Mouse (Mus musculus) kidney, embryonic 16.5 days (tissue): Measurements from ENCODE around the gene Ulk2. TPM values are rescaled to one million over a fixed set of nuclear protein-coding genes. Genes with fewer than 3 reads are reported as not detected.

Experiments used
- ATAC-seq: fragments of 200-750 bp; cut with Nextera tagmentation; 2 replicates; pipeline ENCODE4 v1.8.0; 2017; ENCODE audit warnings: moderate TSS enrichment; ENCODE audit not compliant: low FRiP score, low TSS enrichment
- H3K27ac ChIP-seq: fragments of 300-500 bp; sonication (generic); 2 replicates; pipeline ENCODE4 v1.5.1; 2014; ENCODE audit warnings: low read length
- H3K27me3 ChIP-seq: fragments of 300-500 bp; sonication (generic); 2 replicates; pipeline ENCODE4 v1.6.1; 2014; ENCODE audit warnings: low read length, control low read depth, mixed read lengths; ENCODE audit not compliant: insufficient read depth
- H3K36me3 ChIP-seq: fragments of 300-500 bp; sonication (generic); 2 replicates; pipeline ENCODE4 v1.6.1; 2014; ENCODE audit warnings: low read length, control low read depth, mixed read lengths; ENCODE audit not compliant: insufficient read depth
- H3K4me1 ChIP-seq: fragments of 300-500 bp; sonication (generic); 2 replicates; pipeline ENCODE4 v1.6.1; 2014; ENCODE audit warnings: low read length, control low read depth, mixed read lengths; ENCODE audit not compliant: insufficient read depth
- H3K4me2 ChIP-seq: fragments of 300-500 bp; sonication (generic); replicated peaks from 2 replicates; pipeline ENCODE4 v1.6.1; 2014; ENCODE audit warnings: low read depth, low read length
- H3K4me3 ChIP-seq: fragments of 300-500 bp; sonication (generic); 2 replicates; pipeline ENCODE4 v1.5.1; 2014; ENCODE audit warnings: mild to moderate bottlenecking, low read length
- H3K9ac ChIP-seq: fragments of 300-500 bp; sonication (generic); replicated peaks from 2 replicates; pipeline ENCODE4 v1.6.1; 2014; ENCODE audit warnings: low read length
- H3K9me3 ChIP-seq: fragments of 300-500 bp; sonication (generic); 2 replicates; pipeline ENCODE4 v1.6.1; 2016; ENCODE audit warnings: low read length, control low read depth
- WGBS: fragments of 180-500 bp; shearing (Covaris S2); extraction: QIAGEN DNeasy Blood & Tissue Kit; methylation state at CpG from one replicate; pipeline ENCODE4 v1.1.7; 2014; 5-methylcytosine and 5-hydroxymethylcytosine counted together
- polyA plus RNA-seq: library from polyadenylated mRNA; unstranded; fragments of >200 nt; fragmentation: Nextera tagmentation; extraction: Ambion mirVana; gene quantifications from 2 replicates; pipeline ENCODE4 v1.2.1, GENCODE M21; 2015

The Ulk2 gene
- polyA plus RNA-seq, 1 experiment from 2014 or later, result 10.3 TPM

DNA sequence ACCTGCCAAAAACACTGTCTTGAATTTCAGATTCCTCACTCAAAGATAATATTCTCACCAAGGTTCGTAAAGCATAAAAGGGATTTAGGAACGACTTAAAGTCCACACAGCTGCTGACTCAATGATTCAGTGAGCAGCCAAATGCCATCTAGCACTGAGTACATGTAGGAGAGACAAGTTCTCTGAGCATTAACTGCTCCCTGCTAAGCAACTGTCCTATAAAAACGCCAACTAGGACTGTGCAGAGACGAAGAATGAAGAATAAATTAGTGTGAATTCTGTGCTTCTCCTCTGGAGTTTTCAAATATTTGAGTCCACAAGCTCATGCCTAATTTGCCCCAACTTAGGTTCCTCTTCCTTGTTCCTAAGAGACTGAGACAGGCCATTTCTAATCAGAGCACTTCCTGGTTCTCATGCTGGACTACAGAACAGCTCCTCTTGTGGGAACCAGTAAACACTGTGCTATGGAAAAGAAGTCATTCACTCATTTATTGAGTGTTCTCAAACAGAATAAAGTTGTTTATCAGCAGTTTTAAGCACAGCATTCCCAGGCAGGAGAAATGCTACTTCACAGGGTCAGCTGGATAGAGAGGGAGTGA lies 80.2 kb downstream of the Ulk2 start:
- H3K4me2 ChIP-seq, result no peak overlapping the region
- 80% methylated on average over 4 of the region's 4 CpGs for WGBS

DNA sequence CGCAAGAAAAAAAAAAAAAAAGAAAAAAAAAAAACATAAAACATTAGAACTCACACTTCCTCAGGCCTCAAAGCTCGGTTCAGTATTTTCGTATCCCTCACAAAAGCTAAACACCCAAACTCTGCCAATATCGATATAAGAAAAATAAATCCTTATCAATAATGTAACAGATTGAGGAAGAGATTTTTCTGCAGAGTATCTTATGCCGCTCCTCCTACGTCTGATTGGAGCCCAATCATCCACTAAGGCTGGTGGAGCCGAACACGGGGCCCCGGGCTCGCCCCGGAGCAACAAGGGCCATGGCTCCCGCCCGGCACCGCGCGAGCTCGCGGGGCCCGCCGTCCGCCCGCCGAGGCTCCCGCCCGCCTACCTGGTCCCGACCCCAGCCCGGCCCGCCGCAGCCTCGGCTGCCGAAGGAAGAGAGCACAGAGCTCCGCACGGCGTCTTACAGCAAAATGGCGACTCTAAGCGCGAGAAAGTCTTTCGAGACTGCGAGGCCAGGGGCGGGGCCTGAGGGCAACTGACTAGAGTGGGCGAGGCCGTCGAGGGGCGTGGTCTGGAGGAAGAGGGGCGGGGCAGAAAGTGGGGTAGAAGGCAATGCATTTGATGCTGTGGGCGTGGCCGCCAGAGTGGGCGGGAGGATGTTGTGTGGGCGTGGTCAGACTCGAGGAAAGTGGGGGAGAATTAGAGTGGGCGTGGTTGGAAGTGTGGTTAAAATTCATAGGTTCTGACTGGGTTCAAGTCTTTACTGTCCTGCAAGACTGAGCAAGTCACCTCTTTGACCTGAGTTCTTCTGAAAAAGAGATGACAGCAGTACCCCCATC lies 93.1 kb downstream of the Ulk2 start, which contains the start of gene Prpsap2:
Gene Prpsap2, minus strand, starts transcription at position 505 of the 824 bp plus-strand sequence.
- peak within 1 kb of the TSS; percentile 66 for H3K4me2 ChIP-seq
- peaks cover 6% of the 10 kb centered on the region; the same call in 1 of the 2 replicates for H3K36me3 ChIP-seq
- WGBS, result under 1% methylated on average over 51 of the region's 51 CpGs
- peak within 1 kb of the TSS; percentile 67 for H3K4me3 ChIP-seq
- peak within 1 kb of the TSS; percentile 84 for H3K9ac ChIP-seq
- H3K4me1 ChIP-seq, result peaks cover 9% of the 10 kb centered on the region
- no peaks in the 10 kb centered on the region for H3K27me3 ChIP-seq
- peak; percentile 95 for ATAC-seq
- H3K9me3 ChIP-seq, result no peaks in the 10 kb centered on the region
- peak within 1 kb of the TSS; percentile 92 for H3K27ac ChIP-seq

More for the DNA sequence above, 80.2 kb downstream of the Ulk2 start:
- no peaks in the 10 kb centered on the region for H3K9me3 ChIP-seq
- H3K4me1 ChIP-seq, result no peaks in the 10 kb centered on the region
- no peak overlapping the region for H3K4me3 ChIP-seq
- no peak overlapping the region for H3K9ac ChIP-seq
- H3K27ac ChIP-seq, result no peak overlapping the region
- ATAC-seq, result no peak
- H3K27me3 ChIP-seq, result no peaks in the 10 kb centered on the region
- H3K36me3 ChIP-seq, result peaks cover 12% of the 10 kb centered on the region

GRCm38 (mm10) chr11:61760518-61760917 lies 94.4 kb downstream of the Ulk2 start:
- peak overlapping the region; percentile 67 for H3K4me3 ChIP-seq
- H3K36me3 ChIP-seq, result peaks cover 8% of the 10 kb centered on the region; the same call in 1 of the 2 replicates
- ATAC-seq, result no peak
- H3K27me3 ChIP-seq, result no peaks in the 10 kb centered on the region
- H3K4me2 ChIP-seq, result peak overlapping the region; percentile 66
- H3K9me3 ChIP-seq, result no peaks in the 10 kb centered on the region
- peaks cover 9% of the 10 kb centered on the region for H3K4me1 ChIP-seq
- H3K27ac ChIP-seq, result no peak overlapping the region
- H3K9ac ChIP-seq, result no peak overlapping the region
- 75% methylated on average over 5 of the region's 5 CpGs for WGBS

GRCm38 (mm10) chr11:61757151-61757550 lies 97.7 kb downstream of the Ulk2 start:
- no peak overlapping the region for H3K27ac ChIP-seq

DNA sequence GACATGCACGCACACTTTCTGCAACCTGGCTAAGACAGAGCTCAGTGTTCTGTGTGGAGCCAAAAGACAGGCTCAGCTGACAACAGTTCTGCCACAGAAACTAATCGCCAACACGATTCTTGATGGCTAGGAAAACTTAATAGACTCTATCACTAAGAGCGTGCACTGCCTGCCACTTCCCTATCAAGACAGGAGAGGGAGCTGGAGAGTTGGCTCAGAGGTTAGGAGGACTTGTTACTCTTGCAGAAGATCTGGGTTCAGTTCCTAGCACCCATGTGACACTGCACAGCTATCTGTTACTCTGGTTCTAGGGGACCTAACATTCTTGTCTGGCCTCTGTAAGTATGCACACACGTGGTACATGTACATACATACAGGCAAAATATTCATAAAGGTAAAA lies 103.3 kb downstream of the Ulk2 start:
- Histone ChIP-seq H3K4me3 (no peak overlapping the region), H3K9ac (no peak overlapping the region), H3K9me3 (no peaks in the 10 kb centered on the region), H3K36me3 (peaks cover 48% of the 10 kb centered on the region), H3K4me2 (no peak overlapping the region), H3K27ac (no peak overlapping the region), H3K4me1 (no peaks in the 10 kb centered on the region), H3K27me3 (no peaks in the 10 kb centered on the region)
- 79% methylated on average over 5 of the region's 5 CpGs for WGBS
- ATAC-seq, result no peak

More at GRCm38 (mm10) chr11:61757151-61757550, 97.7 kb downstream of the Ulk2 start:
- 85% methylated on average over 2 of the region's 2 CpGs for WGBS
- Histone ChIP-seq H3K36me3 (peaks cover 30% of the 10 kb centered on the region), H3K4me2 (no peak overlapping the region), H3K4me1 (peaks cover 9% of the 10 kb centered on the region), H3K9ac (no peak overlapping the region), H3K27me3 (no peaks in the 10 kb centered on the region), H3K9me3 (no peaks in the 10 kb centered on the region), H3K4me3 (no peak overlapping the region)
- ATAC-seq, result no peak

GRCm38 (mm10) chr11:61747161-61747560 lies 107.7 kb downstream of the Ulk2 start:
- 67% methylated on average over 3 of the region's 3 CpGs for WGBS

GRCm38 (mm10) chr11:61745781-61746180 lies 109.1 kb downstream of the Ulk2 start:
- H3K4me2 ChIP-seq, result no peak overlapping the region
- H3K36me3 ChIP-seq, result peaks cover 45% of the 10 kb centered on the region
- H3K27ac ChIP-seq, result no peak overlapping the region
- no peak for ATAC-seq
- H3K9ac ChIP-seq, result no peak overlapping the region
- no peaks in the 10 kb centered on the region for H3K27me3 ChIP-seq
- no peaks in the 10 kb centered on the region for H3K9me3 ChIP-seq
- WGBS, result 86% methylated on average over 9 of the region's 9 CpGs
- no peaks in the 10 kb centered on the region for H3K4me1 ChIP-seq
- no peak overlapping the region for H3K4me3 ChIP-seq

More at GRCm38 (mm10) chr11:61747161-61747560, 107.7 kb downstream of the Ulk2 start:
- H3K9ac ChIP-seq, result no peak overlapping the region
- no peaks in the 10 kb centered on the region for H3K27me3 ChIP-seq
- no peak overlapping the region for H3K27ac ChIP-seq
- peaks cover 50% of the 10 kb centered on the region for H3K36me3 ChIP-seq
- no peaks in the 10 kb centered on the region for H3K9me3 ChIP-seq
- no peaks in the 10 kb centered on the region for H3K4me1 ChIP-seq
- H3K4me2 ChIP-seq, result no peak overlapping the region
- no peak for ATAC-seq
- no peak overlapping the region for H3K4me3 ChIP-seq

DNA sequence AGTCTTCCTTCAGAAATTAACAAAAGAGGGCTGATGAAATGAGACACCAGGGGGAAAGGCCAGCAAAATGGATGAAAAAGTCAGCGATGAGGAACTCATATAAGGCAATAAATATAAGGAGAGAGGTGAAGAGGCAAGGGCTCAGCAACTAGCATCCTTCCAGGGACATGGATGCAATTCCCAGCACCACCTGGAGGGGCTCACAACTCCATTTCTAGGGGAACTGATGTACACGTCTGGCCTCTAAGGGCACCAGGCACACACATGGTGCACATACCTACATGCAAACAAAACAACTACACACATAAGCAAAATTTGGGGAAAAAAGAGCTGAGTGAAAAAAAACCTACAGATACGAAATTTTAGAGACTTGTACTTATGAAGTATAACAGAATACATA lies 110.4 kb downstream of the Ulk2 start:
- no peak overlapping the region for H3K27ac ChIP-seq
- ATAC-seq, result no peak
- no peak overlapping the region for H3K4me3 ChIP-seq
- WGBS, result 74% methylated on average over 3 of the region's 3 CpGs
- H3K4me1 ChIP-seq, result no peaks in the 10 kb centered on the region
- H3K27me3 ChIP-seq, result no peaks in the 10 kb centered on the region
- H3K36me3 ChIP-seq, result peaks cover 56% of the 10 kb centered on the region
- no peak overlapping the region for H3K9ac ChIP-seq
- no peak overlapping the region for H3K4me2 ChIP-seq
- H3K9me3 ChIP-seq, result no peaks in the 10 kb centered on the region

GRCm38 (mm10) chr11:61743768-61744167 lies 111.1 kb downstream of the Ulk2 start:
- no peak for ATAC-seq
- Histone ChIP-seq H3K4me2 (no peak overlapping the region), H3K9ac (no peak overlapping the region), H3K27me3 (no peaks in the 10 kb centered on the region), H3K36me3 (peaks cover 56% of the 10 kb centered on the region), H3K27ac (no peak overlapping the region), H3K9me3 (no peaks in the 10 kb centered on the region), H3K4me3 (no peak overlapping the region), H3K4me1 (no peaks in the 10 kb centered on the region)
- 80% methylated on average over 3 of the region's 3 CpGs for WGBS

GRCm38 (mm10) chr11:61740500-61740899 lies 114.4 kb downstream of the Ulk2 start:
- Histone ChIP-seq H3K27ac (no peak overlapping the region), H3K9ac (no peak overlapping the region), H3K4me1 (no peaks in the 10 kb centered on the region), H3K4me2 (no peak overlapping the region), H3K27me3 (no peaks in the 10 kb centered on the region), H3K9me3 (no peaks in the 10 kb centered on the region), H3K36me3 (peaks cover 62% of the 10 kb centered on the region), H3K4me3 (no peak overlapping the region)
- 93% methylated on average over 1 of the region's 1 CpGs for WGBS
- ATAC-seq, result no peak
